Mouse (Mus musculus) brain, embryonic 14.5 days (tissue): ENCODE measurements around the gene Slc27a4.

Source experiments
- CTCF ChIP-seq: fragments of 200-500 bp; IDR thresholded peaks from 2 replicates; pipeline ENCODE4 v1.5.1; 2012; ENCODE audit warnings: inconsistent platforms, mild to moderate bottlenecking, moderate library complexity, borderline replicate concordance; ENCODE audit not compliant: insufficient read depth, insufficient read length; ENCODE audit errors: extremely low read depth
- POLR2A ChIP-seq: fragments of 200-500 bp; IDR thresholded peaks from 2 replicates; pipeline ENCODE4 v1.6.1; 2012; ENCODE audit warnings: mild to moderate bottlenecking, inconsistent platforms, borderline replicate concordance; ENCODE audit not compliant: poor library complexity, insufficient read depth, insufficient read length, severe bottlenecking; ENCODE audit errors: extremely low read depth

- TF ChIP-seq CTCF (no peak), POLR2A (no peak)
Observed at GRCm38 (mm10) chr2:29852957-29853485, 50.6 kb downstream of the Slc27a4 start.
